Mouse (Mus musculus): Measurements from ENCODE around the gene Zfp664.

DNA sequence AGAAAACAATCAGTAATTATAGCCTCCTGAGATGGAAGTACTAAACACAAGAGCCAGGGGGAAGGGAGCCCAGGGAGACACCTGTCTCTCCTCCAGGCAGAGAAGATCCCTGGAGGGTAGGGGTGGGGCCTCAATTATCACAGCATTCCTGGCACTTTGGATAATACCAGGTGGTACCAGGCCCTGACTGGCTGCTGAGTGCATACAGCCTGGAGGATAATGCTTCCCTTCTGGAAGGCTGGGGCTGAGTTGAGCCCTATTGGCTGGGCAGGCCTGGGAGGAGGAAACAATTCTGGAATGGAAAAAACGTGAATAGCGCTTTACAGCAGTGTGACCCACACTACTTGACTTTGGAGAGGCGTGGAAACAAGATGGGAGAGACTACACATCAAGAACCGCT is 10.9 kb upstream of the Zfp664 start:
- TF ChIP-seq EP300 (optimal IDR thresholded peaks at IDR 0.05) = no peak
- no peak for TF ChIP-seq CTCF (IDR thresholded peaks at IDR 0.05; ENCODE audit: low read depth)

Data from stomach, postnatal 0 days (tissue).